Mouse (Mus musculus): Measurements from ENCODE around the gene Napb. TPM values are rescaled to one million over a fixed set of nuclear protein-coding genes. Genes with fewer than 3 reads are reported as not detected.
A peak's percentile ranks its signal among the peaks of the same experiment; 100 is the strongest.

Gene Napb
- polyA plus RNA-seq, 2 experiments, result 0.14 to 0.36 TPM

DNA sequence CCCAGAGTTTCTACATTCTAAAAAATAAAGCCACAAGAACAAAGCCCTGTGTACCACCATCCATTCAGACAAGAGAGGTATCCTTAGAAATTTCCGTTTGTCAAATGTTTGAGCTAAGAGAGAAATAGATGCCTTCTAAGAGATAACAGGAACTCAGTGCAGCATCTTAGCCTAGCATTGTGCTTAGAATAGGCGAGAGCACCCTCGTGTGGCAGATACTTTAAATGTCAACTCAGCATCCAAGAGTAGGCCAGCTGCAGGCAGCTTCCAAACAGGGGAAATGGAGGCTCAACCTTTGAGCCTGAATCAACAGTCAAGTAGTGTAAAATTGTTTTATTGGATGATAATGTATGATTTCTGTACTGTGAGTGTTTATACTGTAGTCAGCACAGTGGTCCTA is 77.3 kb downstream of the Napb start:
- no peak overlapping the region for H3K9ac ChIP-seq (replicated peaks)
- H3K4me1 ChIP-seq (replicated peaks; ENCODE audit: control insufficient read depth in 2 of 2, insufficient read depth in 2 of 2, low read length in 1 of 2), result no peaks in the 10 kb centered on the region
- no peaks in the 10 kb centered on the region for H3K9me3 ChIP-seq (ENCODE audit: control insufficient read depth, low read length)
- H3K4me2 ChIP-seq (ENCODE audit: low read depth), result no peak overlapping the region
- no peaks in the 10 kb centered on the region for H3K27me3 ChIP-seq (ENCODE audit: control insufficient read depth, insufficient read depth, low read length)
- no peak for TF ChIP-seq EP300 (IDR thresholded peaks at IDR 0.05; ENCODE audit: low read depth)
- TF ChIP-seq CTCF (IDR thresholded peaks at IDR 0.05; ENCODE audit: low read depth), result peak; percentile 64
- DNase-seq (ENCODE audit: low read depth in 3 of 3, low spot score in 3 of 3) (peak in 1 of 3 experiments; percentile 6), ATAC-seq (ENCODE audit: insufficient read depth) (no peak)
- no peak overlapping the region for H3K27ac ChIP-seq
- no peak overlapping the region for H3K4me3 ChIP-seq (ENCODE audit: insufficient read depth in 1 of 2, low read depth in 2 of 2, low read length in 2 of 2)
- no peaks in the 10 kb centered on the region for H3K36me3 ChIP-seq (replicated peaks; ENCODE audit: control insufficient read depth, insufficient read depth, low read depth)
- WGBS (ENCODE audit: insufficient replicate concordance), result 1% methylated on average over 3 of the region's 3 CpGs

DNA sequence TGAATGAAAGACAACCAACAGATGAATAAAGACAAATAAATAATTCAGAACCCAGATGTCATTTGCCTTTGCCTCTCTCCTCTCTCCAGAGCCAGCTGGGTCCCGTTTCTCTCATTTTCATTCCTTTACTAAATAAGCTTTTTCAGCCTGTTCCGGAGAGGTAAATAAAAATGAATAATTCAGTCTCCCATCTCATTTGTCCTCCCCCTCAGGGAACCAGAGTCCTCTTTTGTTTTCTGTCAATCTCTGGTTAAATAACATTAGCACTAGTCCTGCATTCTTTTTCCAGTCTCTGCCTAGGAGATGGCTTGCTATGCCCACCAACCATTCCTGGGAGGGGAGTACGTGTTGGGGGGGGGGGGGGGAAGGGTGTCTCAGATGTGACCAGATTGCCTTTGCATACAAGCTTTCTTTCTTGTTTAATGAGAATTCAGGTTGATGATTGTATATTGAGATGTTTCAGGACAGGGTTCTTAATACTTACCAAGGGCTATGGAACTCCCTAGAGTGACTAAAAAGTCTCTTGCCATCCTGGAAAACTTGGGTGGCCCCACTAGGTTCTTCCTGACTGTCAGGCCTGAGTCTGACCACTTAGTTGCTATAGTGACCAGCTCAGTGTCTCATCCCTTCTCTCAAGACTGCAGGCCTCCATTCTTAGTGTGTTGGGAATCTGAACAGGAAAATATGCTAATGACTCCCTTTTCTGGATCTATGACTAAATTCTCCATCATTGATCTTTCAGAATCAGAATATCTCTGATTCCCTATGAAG is 81.5 kb downstream of the Napb start:
- TF ChIP-seq EP300 (IDR thresholded peaks at IDR 0.05; ENCODE audit: low read depth), result no peak
- no peak for TF ChIP-seq CTCF (IDR thresholded peaks at IDR 0.05; ENCODE audit: low read depth)
- 45% methylated on average over 3 of the region's 3 CpGs for WGBS (ENCODE audit: insufficient replicate concordance)
- H3K9ac ChIP-seq (replicated peaks), result no peak overlapping the region
- no peak overlapping the region for H3K27ac ChIP-seq
- no peaks in the 10 kb centered on the region for H3K36me3 ChIP-seq (replicated peaks; ENCODE audit: control insufficient read depth, insufficient read depth, low read depth)
- ATAC-seq (ENCODE audit: insufficient read depth), result no peak
- no peaks in the 10 kb centered on the region for H3K4me1 ChIP-seq (replicated peaks; ENCODE audit: control insufficient read depth in 2 of 2, insufficient read depth in 2 of 2, low read length in 1 of 2)
- H3K27me3 ChIP-seq (ENCODE audit: control insufficient read depth, insufficient read depth, low read length), result no peaks in the 10 kb centered on the region
- no peaks in the 10 kb centered on the region for H3K9me3 ChIP-seq (ENCODE audit: control insufficient read depth, low read length)
- no peak for DNase-seq (ENCODE audit: low read depth in 3 of 3, low spot score in 3 of 3)
- no peak overlapping the region for H3K4me2 ChIP-seq (ENCODE audit: low read depth)
- H3K4me3 ChIP-seq (ENCODE audit: insufficient read depth in 1 of 2, low read depth in 2 of 2, low read length in 2 of 2), result no peak overlapping the region

DNA sequence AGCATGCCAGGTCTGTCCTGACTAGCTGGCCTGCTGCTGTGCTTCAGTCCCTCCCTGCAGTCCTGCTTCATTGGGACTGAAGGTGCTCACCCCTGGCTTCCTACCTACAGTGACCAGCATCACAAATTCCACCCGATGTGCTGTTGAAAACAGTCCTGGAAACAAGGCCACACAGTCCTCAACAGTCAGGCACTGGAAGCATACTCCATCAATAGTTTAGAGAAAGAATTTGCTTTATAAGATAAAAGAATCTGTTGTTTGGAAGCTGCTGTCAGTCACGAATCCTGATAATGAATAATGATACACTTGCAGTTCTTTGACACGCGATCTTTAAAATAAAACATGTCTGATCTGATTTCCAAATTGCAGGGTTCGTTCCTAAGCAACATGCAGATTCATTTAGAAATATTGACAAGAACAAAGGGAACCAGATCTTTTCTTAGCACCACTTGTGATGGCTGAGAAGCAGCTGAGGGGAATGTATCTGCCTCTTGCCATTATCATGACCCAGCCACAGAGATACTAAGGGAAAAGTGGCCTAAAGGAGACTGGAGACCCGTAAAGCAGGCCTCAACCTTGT is 87.8 kb downstream of the Napb start:
- H3K4me1 ChIP-seq (replicated peaks; ENCODE audit: control insufficient read depth in 2 of 2, insufficient read depth in 2 of 2, low read length in 1 of 2), result no peaks in the 10 kb centered on the region
- H3K9me3 ChIP-seq (ENCODE audit: control insufficient read depth, low read length), result no peaks in the 10 kb centered on the region
- H3K9ac ChIP-seq (replicated peaks), result no peak overlapping the region
- TF ChIP-seq CTCF (IDR thresholded peaks at IDR 0.05; ENCODE audit: low read depth), result no peak
- no peak for TF ChIP-seq EP300 (IDR thresholded peaks at IDR 0.05; ENCODE audit: low read depth)
- DNase-seq (ENCODE audit: low read depth in 3 of 3, low spot score in 3 of 3), result no peak
- no peak overlapping the region for H3K27ac ChIP-seq
- no peaks in the 10 kb centered on the region for H3K27me3 ChIP-seq (ENCODE audit: control insufficient read depth, insufficient read depth, low read length)
- 60% methylated on average over 6 of the region's 6 CpGs for WGBS (ENCODE audit: insufficient replicate concordance)
- no peak overlapping the region for H3K4me2 ChIP-seq (ENCODE audit: low read depth)
- no peak overlapping the region for H3K4me3 ChIP-seq (ENCODE audit: insufficient read depth in 1 of 2, low read depth in 2 of 2, low read length in 2 of 2)
- H3K36me3 ChIP-seq (replicated peaks; ENCODE audit: control insufficient read depth, insufficient read depth, low read depth), result no peaks in the 10 kb centered on the region
- ATAC-seq (ENCODE audit: insufficient read depth), result no peak

Other genes starting within 250 kb of the Napb start
- gene Nxt1, start 59.9 kb downstream of the Napb start, polyA plus RNA-seq (2012; rRNA removed), result 34.8 and 43.9 TPM in 2 replicates
- gene Nxt1, start 59.9 kb downstream of the Napb start, polyA plus RNA-seq (2014; fragmentation: Nextera tagmentation; extraction: Ambion mirVana), result 61.9 and 63.6 TPM in 2 replicates
- 3.9 and 5.1 TPM in 2 replicates for gene Gzf1, start 51.4 kb downstream of the Napb start, polyA plus RNA-seq (2012; rRNA removed)
- gene Gzf1, start 51.4 kb downstream of the Napb start, polyA plus RNA-seq (2014; fragmentation: Nextera tagmentation; extraction: Ambion mirVana), result 7.4 and 7.9 TPM in 2 replicates
- gene Cstl1, start 17.9 kb upstream of the Napb start, polyA plus RNA-seq (2012; rRNA removed), result not detected in 2 replicates
- not detected in 2 replicates for gene Cstl1, start 17.9 kb upstream of the Napb start, polyA plus RNA-seq (2014; fragmentation: Nextera tagmentation; extraction: Ambion mirVana)
- not detected in 2 replicates for gene Cst11, start 39.0 kb upstream of the Napb start, polyA plus RNA-seq (2012; rRNA removed)
- not detected in 2 replicates for gene Cst11, start 39.0 kb upstream of the Napb start, polyA plus RNA-seq (2014; fragmentation: Nextera tagmentation; extraction: Ambion mirVana)
- gene 8030411F24Rik, start 49.5 kb upstream of the Napb start, polyA plus RNA-seq (2012; rRNA removed), result not detected in 2 replicates
- gene 8030411F24Rik, start 49.5 kb upstream of the Napb start, polyA plus RNA-seq (2014; fragmentation: Nextera tagmentation; extraction: Ambion mirVana), result not detected in 2 replicates
- not detected in 2 replicates for gene Cst12, start 56.9 kb upstream of the Napb start, polyA plus RNA-seq (2012; rRNA removed)
- not detected in 2 replicates for gene Cst12, start 56.9 kb upstream of the Napb start, polyA plus RNA-seq (2014; fragmentation: Nextera tagmentation; extraction: Ambion mirVana)
- gene Cst8, start 66.3 kb upstream of the Napb start, polyA plus RNA-seq (2012; rRNA removed), result 0.10 TPM in 1 of 2 replicates, not detected in the other
- 0.27 TPM in 1 of 2 replicates, not detected in the other for gene Cst8, start 66.3 kb upstream of the Napb start, polyA plus RNA-seq (2014; fragmentation: Nextera tagmentation; extraction: Ambion mirVana)
- not detected in 2 replicates for gene Cst13, start 87.6 kb upstream of the Napb start, polyA plus RNA-seq (2012; rRNA removed)
- gene Cst13, start 87.6 kb upstream of the Napb start, polyA plus RNA-seq (2014; fragmentation: Nextera tagmentation; extraction: Ambion mirVana), result not detected in 2 replicates
- 0.09 and 0.11 TPM in 2 replicates for gene Cst9, start 102.7 kb upstream of the Napb start, polyA plus RNA-seq (2012; rRNA removed)
- gene Cst9, start 102.7 kb upstream of the Napb start, polyA plus RNA-seq (2014; fragmentation: Nextera tagmentation; extraction: Ambion mirVana), result 0.39 TPM in 1 of 2 replicates, not detected in the other
- not detected in 2 replicates for gene 9230104L09Rik, start 132.6 kb upstream of the Napb start, polyA plus RNA-seq (2012; rRNA removed)
- not detected in 2 replicates for gene 9230104L09Rik, start 132.6 kb upstream of the Napb start, polyA plus RNA-seq (2014; fragmentation: Nextera tagmentation; extraction: Ambion mirVana)
- 93.7 and 106 TPM in 2 replicates for gene Cst3, start 143.2 kb upstream of the Napb start, polyA plus RNA-seq (2012; rRNA removed)
- 157 and 165 TPM in 2 replicates for gene Cst3, start 143.2 kb upstream of the Napb start, polyA plus RNA-seq (2014; fragmentation: Nextera tagmentation; extraction: Ambion mirVana)

Data from liver, embryonic 14.5 days (tissue).